Mouse (Mus musculus) liver, embryonic 14.5 days (tissue): ENCODE results near the gene Atad1. TPM values are rescaled to one million over a fixed set of nuclear protein-coding genes. Genes with fewer than 3 reads are reported as not detected.

Experiments used
- ATAC-seq: fragments of 200-750 bp; cut with Nextera tagmentation; 2 replicates; pipeline ENCODE4 v1.8.0; 2017; ENCODE audit warnings: moderate number of reproducible peaks, mild to moderate bottlenecking, moderate library complexity; ENCODE audit not compliant: insufficient read depth
- DNase-seq, 3 experiments: peaks; one replicate each; pipeline ENCODE4 v3.0.0-alpha.2; 2012 to 2013; ENCODE audit warnings: low read depth in 3 of 3, low spot score in 3 of 3
- H3K27ac ChIP-seq: fragments of 300-500 bp; sonication (generic); 2 replicates; pipeline ENCODE4 v1.5.1; 2014; ENCODE audit warnings: moderate library complexity, mild to moderate bottlenecking, control low read depth, inconsistent platforms
- H3K27me3 ChIP-seq: fragments of 300-500 bp; sonication (generic); 2 replicates; pipeline ENCODE4 v1.6.1; 2014; ENCODE audit warnings: mild to moderate bottlenecking, low read length, moderate library complexity; ENCODE audit not compliant: control insufficient read depth, insufficient read depth
- H3K36me3 ChIP-seq: fragments of 300-500 bp; sonication (generic); replicated peaks from 2 replicates; pipeline ENCODE4 v1.6.1; 2014; ENCODE audit warnings: low read depth; ENCODE audit not compliant: control insufficient read depth, insufficient read depth
- H3K4me1 ChIP-seq, 2 experiments: fragments of 200-500 bp in 1 of 2; fragments of 300-500 bp in 1 of 2; sonication (generic) in 1 of 2; replicated peaks; 2 replicates each; pipeline ENCODE4 v1.6.1; 2012 to 2014; ENCODE audit warnings: antibody characterized with exemption in 1 of 2, inconsistent platforms in 1 of 2, low read length in 1 of 2; ENCODE audit not compliant: control insufficient read depth in 2 of 2, insufficient read depth in 2 of 2
- H3K4me2 ChIP-seq: fragments of 300-500 bp; sonication (generic); 2 replicates; pipeline ENCODE4 v1.6.1; 2014; ENCODE audit warnings: low read depth, mild to moderate bottlenecking, control low read depth, moderate library complexity
- H3K4me3 ChIP-seq, 2 experiments: fragments of 200-500 bp in 1 of 2; fragments of 300-500 bp in 1 of 2; sonication (generic) in 1 of 2; 2 replicates each; pipeline ENCODE4 v1.5.1; 2012 to 2014; ENCODE audit warnings: low read depth in 2 of 2, low read length in 2 of 2, mild to moderate bottlenecking in 2 of 2, control low read depth in 1 of 2, inconsistent platforms in 1 of 2, moderate library complexity in 1 of 2; ENCODE audit not compliant: insufficient read depth in 1 of 2
- H3K9ac ChIP-seq: fragments of 300-500 bp; sonication (generic); replicated peaks from 2 replicates; pipeline ENCODE4 v1.6.1; 2014; ENCODE audit warnings: mild to moderate bottlenecking, control low read depth, moderate library complexity
- H3K9me3 ChIP-seq: fragments of 300-500 bp; sonication (generic); 2 replicates; pipeline ENCODE4 v1.6.1; 2016; ENCODE audit warnings: low read length, mixed read lengths; ENCODE audit not compliant: control insufficient read depth
- CTCF ChIP-seq: IDR thresholded peaks from 2 replicates; pipeline ENCODE4 v1.5.1; 2016; ENCODE audit warnings: antibody characterized with exemption, low read depth, control low read depth
- EP300 ChIP-seq: IDR thresholded peaks from 2 replicates; pipeline ENCODE4 v1.6.1; 2016; ENCODE audit warnings: antibody characterized with exemption, low read depth
- WGBS: fragments of 180-500 bp; shearing (Covaris S2); extraction: QIAGEN DNeasy Blood & Tissue Kit; methylation state at CpG from one replicate; pipeline ENCODE4 v1.1.7; 2014; ENCODE audit not compliant: insufficient replicate concordance; 5-methylcytosine and 5-hydroxymethylcytosine counted together
- polyA plus RNA-seq, 2 experiments: library from polyadenylated mRNA; depleted of rRNA in 1 of 2; stranded (reverse) in 1 of 2; unstranded in 1 of 2; fragments of >200 nt; fragmentation: Nextera tagmentation in 1 of 2; extraction: Ambion mirVana in 1 of 2; gene quantifications; 2 replicates each; pipeline versions ENCODE4 v1.2.1 to v1.2.3; 2012 to 2014

Gene Atad1
- polyA plus RNA-seq, 2 experiments, result 9.9 to 20.9 TPM

- Histone ChIP-seq H3K4me2 (no peak overlapping the region), H3K27me3 (no peaks in the 10 kb centered on the region), H3K36me3 (no peaks in the 10 kb centered on the region), H3K4me3 (no peak overlapping the region), H3K9ac (no peak overlapping the region), H3K27ac (no peak overlapping the region), H3K9me3 (no peaks in the 10 kb centered on the region), H3K4me1 (no peaks in the 10 kb centered on the region)
- DNase-seq (no peak), ATAC-seq (no peak)
- 63% methylated on average over 8 of the region's 8 CpGs for WGBS
- TF ChIP-seq EP300 (no peak), CTCF (no peak)
Observed at GRCm38 (mm10) chr19:32665243-32665642, 74.3 kb downstream of the Atad1 start.

DNA sequence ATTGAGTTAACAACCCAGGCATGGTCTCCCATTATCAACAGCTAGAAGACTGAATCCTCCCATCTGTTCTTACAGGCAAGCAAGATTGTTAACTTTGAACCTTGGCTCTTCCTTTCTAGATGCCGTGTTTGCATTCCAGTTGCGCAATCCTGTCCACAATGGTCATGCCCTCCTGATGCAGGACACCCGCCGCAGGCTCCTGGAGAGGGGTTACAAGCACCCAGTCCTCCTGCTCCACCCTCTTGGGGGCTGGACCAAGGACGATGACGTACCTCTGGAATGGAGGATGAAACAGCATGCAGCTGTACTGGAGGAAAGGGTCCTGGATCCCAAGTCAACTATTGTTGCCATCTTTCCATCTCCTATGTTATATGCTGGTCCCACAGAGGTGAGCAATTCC is 76.7 kb downstream of the Atad1 start:
- Histone ChIP-seq H3K4me3 (no peak overlapping the region), H3K36me3 (no peaks in the 10 kb centered on the region), H3K27me3 (no peaks in the 10 kb centered on the region), H3K9me3 (no peaks in the 10 kb centered on the region), H3K27ac (no peak overlapping the region), H3K9ac (no peak overlapping the region), H3K4me1 (no peaks in the 10 kb centered on the region), H3K4me2 (no peak overlapping the region)
- ATAC-seq, result no peak
- TF ChIP-seq CTCF, result no peak
- no peak for TF ChIP-seq EP300
- peak in 2 of 3 experiments; percentile 10 to 31 for DNase-seq
- 65% methylated on average over 6 of the region's 6 CpGs for WGBS

DNA sequence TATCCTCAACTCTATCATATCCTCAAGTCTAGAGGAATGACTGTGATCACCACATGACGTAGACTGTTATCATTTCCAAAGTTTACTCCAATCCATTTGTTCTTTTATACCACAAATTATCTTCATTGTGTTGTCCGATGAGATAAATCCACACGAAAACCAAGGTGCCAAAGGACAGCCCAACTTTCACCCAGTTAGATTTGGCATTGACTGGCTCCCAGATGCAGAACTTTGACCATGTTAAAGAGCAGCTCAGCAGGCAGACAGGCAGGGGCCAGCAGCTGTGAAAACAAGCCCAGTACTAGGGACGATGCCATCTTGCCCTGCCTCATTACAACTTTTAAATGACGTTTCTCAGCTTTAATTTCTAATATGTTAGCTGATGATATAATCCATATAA is 80.2 kb downstream of the Atad1 start:
- no peaks in the 10 kb centered on the region for H3K36me3 ChIP-seq
- TF ChIP-seq EP300 (no peak), CTCF (no peak)
- no peak overlapping the region for H3K9ac ChIP-seq
- H3K4me1 ChIP-seq, result peaks cover 0 to 5% of the 10 kb centered on the region in 2 experiments; a peak in 3 of 4 replicates
- no peaks in the 10 kb centered on the region for H3K27me3 ChIP-seq
- no peak overlapping the region for H3K4me3 ChIP-seq
- ATAC-seq (no peak), DNase-seq (no peak)
- no peaks in the 10 kb centered on the region for H3K9me3 ChIP-seq
- no peak overlapping the region for H3K4me2 ChIP-seq
- 57% methylated on average over 5 of the region's 5 CpGs for WGBS
- H3K27ac ChIP-seq, result no peak overlapping the region

GRCm38 (mm10) chr19:32653630-32654362 is 85.8 kb downstream of the Atad1 start:
- 27% methylated on average over 7 of the region's 7 CpGs for WGBS
- no peak overlapping the region for H3K9ac ChIP-seq
- no peaks in the 10 kb centered on the region for H3K27me3 ChIP-seq
- H3K4me1 ChIP-seq, result peaks cover 0 to 17% of the 10 kb centered on the region in 2 experiments; a peak in 3 of 4 replicates
- H3K36me3 ChIP-seq, result no peaks in the 10 kb centered on the region
- ATAC-seq, result no peak
- no peak for TF ChIP-seq CTCF
- TF ChIP-seq EP300, result no peak
- no peak overlapping the region for H3K4me2 ChIP-seq
- no peak for DNase-seq
- H3K27ac ChIP-seq, result no peak overlapping the region
- no peak overlapping the region for H3K4me3 ChIP-seq
- no peaks in the 10 kb centered on the region for H3K9me3 ChIP-seq

DNA sequence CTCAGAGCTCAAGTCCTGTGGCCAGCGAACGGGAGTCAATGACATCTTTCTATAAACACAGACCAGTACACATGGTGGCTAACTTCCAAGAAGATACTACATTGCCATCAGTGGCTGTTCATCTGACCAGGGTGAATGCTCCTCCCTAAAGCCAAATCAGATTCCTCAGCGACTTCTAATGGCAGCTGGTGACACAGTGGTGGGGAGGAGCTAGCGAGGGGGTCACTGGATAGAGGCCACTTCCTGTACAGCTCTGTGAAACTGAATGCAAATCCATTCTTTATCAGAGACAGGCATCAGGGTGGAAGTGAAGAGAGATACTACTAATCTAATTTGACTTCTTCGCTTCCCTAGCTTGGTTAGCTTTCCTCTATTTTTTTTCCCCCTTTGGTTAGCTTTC is 86.5 kb downstream of the Atad1 start:
- DNase-seq (no peak), ATAC-seq (no peak)
- no peaks in the 10 kb centered on the region for H3K27me3 ChIP-seq
- peaks cover 0 to 20% of the 10 kb centered on the region in 2 experiments; a peak in 3 of 4 replicates for H3K4me1 ChIP-seq
- TF ChIP-seq EP300 (no peak), CTCF (no peak)
- H3K4me2 ChIP-seq, result no peak overlapping the region
- H3K27ac ChIP-seq, result no peak overlapping the region
- no peaks in the 10 kb centered on the region for H3K9me3 ChIP-seq
- no peak overlapping the region for H3K4me3 ChIP-seq
- no peak overlapping the region for H3K9ac ChIP-seq
- 48% methylated on average over 5 of the region's 5 CpGs for WGBS
- no peaks in the 10 kb centered on the region for H3K36me3 ChIP-seq
